ENCODE assay signal across 23 mouse cellular contexts in genomic region chr16:17527606-17528005, GRCm38 (mm10). TPM values are rescaled to one million over a fixed set of nuclear protein-coding genes. Genes with fewer than 3 reads are reported as not detected.
"Had no signal": no experiment of that assay in that cellular context is flagged by ENCODE, and none has a peak within 500 bp of the region (broad histone marks: within the 10 kb centered on the region; RNA-seq: fewer than 3 reads in every experiment).

No protein-coding gene starts in this region.

- H3K27ac ChIP-seq: kidney, embryonic 15.5 days; limb, embryonic 15.5 days; liver, embryonic 14.5 days; lung, embryonic 15.5 days; midbrain, embryonic 10.5 days; midbrain, embryonic 13.5 days; neural tube, embryonic 13.5 days; stomach, embryonic 15.5 days had no signal

- DNase-seq: kidney, adult 11 months; kidney, adult 8-10 months; kidney, postnatal 10 days; kidney, postnatal 36 days; lung, adult 18-20 months; lung, postnatal 10 days; lung, postnatal 36 days; retina, postnatal 1 day; right cerebral cortex, postnatal 25 days; spleen, adult 18-20 months; thymus, postnatal 25 days had no signal

- H3K9me3 ChIP-seq: kidney, embryonic 15.5 days; limb, embryonic 15.5 days; lung, embryonic 15.5 days; megakaryocyte, embryonic 14.5 days; midbrain, embryonic 10.5 days; midbrain, embryonic 13.5 days; neural tube, embryonic 13.5 days; stomach, embryonic 15.5 days had no signal

- H3K9ac ChIP-seq: kidney, embryonic 15.5 days; liver, embryonic 14.5 days; lung, embryonic 15.5 days; midbrain, embryonic 13.5 days; neural tube, embryonic 13.5 days; stomach, embryonic 15.5 days had no signal

- ATAC-seq: midbrain, embryonic 13.5 days; midbrain, embryonic 16.5 days had no signal

- H3K4me3 ChIP-seq: kidney, embryonic 15.5 days; limb, embryonic 15.5 days; lung, embryonic 15.5 days; megakaryocyte, embryonic 14.5 days; midbrain, embryonic 13.5 days; neural tube, embryonic 13.5 days; stomach, embryonic 15.5 days had no signal

- H3K4me2 ChIP-seq: kidney, embryonic 15.5 days; limb, embryonic 15.5 days; liver, embryonic 11.5 days; lung, embryonic 15.5 days; midbrain, embryonic 13.5 days; neural tube, embryonic 13.5 days; stomach, embryonic 15.5 days had no signal

- H3K27me3 ChIP-seq: kidney, embryonic 15.5 days; limb, embryonic 15.5 days; lung, embryonic 15.5 days; megakaryocyte, embryonic 14.5 days; midbrain, embryonic 13.5 days; neural tube, embryonic 13.5 days; stomach, embryonic 15.5 days had no signal

RNA-seq across cellular contexts. Expression of gene Lrrc74b, which starts 33.4 kb away (rescaled TPM):
- total RNA-seq: neutrophil, adult 5-6 weeks had no signal
- polyA plus RNA-seq: limb, embryonic 15.5 days; liver, embryonic 11.5 days had no signal

RNA-seq across cellular contexts. Expression of gene P2rx6, which starts 34.1 kb away (rescaled TPM):
- total RNA-seq: neutrophil, adult 5-6 weeks had no signal

RNA-seq across cellular contexts. Expression of gene Aifm3, which starts 38.2 kb away (rescaled TPM):
- total RNA-seq: neutrophil, adult 5-6 weeks had no signal
